Mouse (Mus musculus) spleen, adult 2 months (tissue): ENCODE measurements around the gene Pfkfb2. TPM values are rescaled to one million over a fixed set of nuclear protein-coding genes. Genes with fewer than 3 reads are reported as not detected.

Source experiments
- DNase-seq, 2 experiments: peaks; one replicate each; pipeline versions ENCODE4 v3.0.0 to v3.0.0-alpha.2; 2012 to 2021; ENCODE audit warnings: low spot score in 2 of 2, low read depth in 1 of 2
- H3K27ac ChIP-seq: fragments of 200-500 bp; 2 replicates; pipeline ENCODE4 v1.5.1; 2012; ENCODE audit warnings: low read length, inconsistent platforms; ENCODE audit not compliant: insufficient read depth
- H3K27me3 ChIP-seq: fragments of 200-500 bp; 2 replicates; pipeline ENCODE4 v1.6.1; 2012; ENCODE audit warnings: mild to moderate bottlenecking, moderate library complexity, low read length, inconsistent platforms; ENCODE audit not compliant: control insufficient read depth, insufficient read depth
- H3K36me3 ChIP-seq: fragments of 200-500 bp; 2 replicates; pipeline ENCODE4 v1.6.1; 2012; ENCODE audit warnings: mild to moderate bottlenecking, low read length, inconsistent platforms; ENCODE audit not compliant: control insufficient read depth, insufficient read depth
- H3K4me1 ChIP-seq: fragments of 200-500 bp; 2 replicates; pipeline ENCODE4 v1.6.1; 2011; ENCODE audit warnings: inconsistent platforms; ENCODE audit not compliant: control insufficient read depth, insufficient read depth, insufficient read length
- H3K4me3 ChIP-seq: fragments of 200-500 bp; 2 replicates; pipeline ENCODE4 v1.5.1; 2011; ENCODE audit warnings: mild to moderate bottlenecking, inconsistent platforms; ENCODE audit not compliant: insufficient read depth, insufficient read length; ENCODE audit errors: extremely low read depth
- CTCF ChIP-seq: fragments of 200-500 bp; IDR thresholded peaks from 2 replicates; pipeline ENCODE4 v1.5.1; 2011; ENCODE audit warnings: mild to moderate bottlenecking, inconsistent platforms; ENCODE audit not compliant: insufficient read depth, insufficient read length, insufficient replicate concordance; ENCODE audit errors: extremely low read depth
- POLR2A ChIP-seq: fragments of 200-500 bp; IDR thresholded peaks from 2 replicates; pipeline ENCODE4 v1.6.1; 2011; ENCODE audit warnings: low read depth, low read length, inconsistent platforms
- WGBS: fragments of 180-500 bp; shearing (Covaris S2); methylation state at CpG from one replicate; pipeline ENCODE4 v1.1.7; 2018; 5-methylcytosine and 5-hydroxymethylcytosine counted together
- polyA plus RNA-seq: library from polyadenylated mRNA; depleted of rRNA; stranded (reverse); fragments of >200 nt; gene quantifications from 2 replicates; pipeline ENCODE4 v1.2.3, GENCODE M21; 2012

Gene Pfkfb2
- polyA plus RNA-seq, 1 experiment: 5.3 TPM

- TF ChIP-seq CTCF (no peak), POLR2A (no peak)
- 82% methylated on average over 5 of the region's 5 CpGs for WGBS
- DNase-seq: no peak
- Histone ChIP-seq H3K27me3 (no peaks in the 10 kb centered on the region), H3K27ac (no peak overlapping the region), H3K4me1 (no peaks in the 10 kb centered on the region), H3K36me3 (no peaks in the 10 kb centered on the region), H3K4me3 (no peak overlapping the region)
Measured at GRCm38 (mm10) chr1:130767066-130767465, 38.0 kb upstream of the Pfkfb2 start.

- WGBS: 76% methylated on average over 12 of the region's 12 CpGs
- Histone ChIP-seq H3K27me3 (no peaks in the 10 kb centered on the region), H3K36me3 (no peaks in the 10 kb centered on the region), H3K27ac (no peak overlapping the region), H3K4me3 (no peak overlapping the region), H3K4me1 (no peaks in the 10 kb centered on the region)
- no peak for DNase-seq
- no peak for TF ChIP-seq POLR2A
- TF ChIP-seq CTCF: no peak
Measured at GRCm38 (mm10) chr1:130764027-130764461, 35.0 kb upstream of the Pfkfb2 start.

GRCm38 (mm10) chr1:130762045-130762760, 33.1 kb upstream of the Pfkfb2 start:
- 88% methylated on average over 3 of the region's 3 CpGs for WGBS
- no peak for DNase-seq
- Histone ChIP-seq H3K27me3 (no peaks in the 10 kb centered on the region), H3K27ac (no peak overlapping the region), H3K4me1 (no peaks in the 10 kb centered on the region), H3K36me3 (no peaks in the 10 kb centered on the region), H3K4me3 (no peak overlapping the region)
- no peak for TF ChIP-seq CTCF
- no peak for TF ChIP-seq POLR2A

- H3K27ac ChIP-seq: no peak overlapping the region
Measured at GRCm38 (mm10) chr1:130761597-130761996, 32.5 kb upstream of the Pfkfb2 start.

GRCm38 (mm10) chr1:130759689-130760088, 30.6 kb upstream of the Pfkfb2 start:
- Histone ChIP-seq H3K4me3 (no peak overlapping the region), H3K27me3 (no peaks in the 10 kb centered on the region), H3K4me1 (no peaks in the 10 kb centered on the region), H3K36me3 (no peaks in the 10 kb centered on the region), H3K27ac (no peak overlapping the region)
- TF ChIP-seq CTCF (no peak), POLR2A (no peak)
- 90% methylated on average over 9 of the region's 9 CpGs for WGBS
- DNase-seq: no peak

More at GRCm38 (mm10) chr1:130761597-130761996, 32.5 kb upstream of the Pfkfb2 start:
- Histone ChIP-seq H3K27me3 (no peaks in the 10 kb centered on the region), H3K4me3 (no peak overlapping the region), H3K36me3 (no peaks in the 10 kb centered on the region), H3K4me1 (no peaks in the 10 kb centered on the region)
- TF ChIP-seq CTCF: no peak
- no peak for TF ChIP-seq POLR2A
- DNase-seq: no peak
- 59% methylated on average over 1 of the region's 1 CpGs for WGBS

- DNase-seq: no peak
- Histone ChIP-seq H3K4me3 (no peak overlapping the region), H3K27ac (no peak overlapping the region), H3K4me1 (no peaks in the 10 kb centered on the region), H3K27me3 (no peaks in the 10 kb centered on the region), H3K36me3 (no peaks in the 10 kb centered on the region)
- TF ChIP-seq CTCF (no peak), POLR2A (no peak)
- WGBS: 83% methylated on average over 3 of the region's 3 CpGs
Measured at GRCm38 (mm10) chr1:130746819-130747218, 17.8 kb upstream of the Pfkfb2 start.

- Histone ChIP-seq H3K27ac (no peak overlapping the region), H3K4me1 (no peaks in the 10 kb centered on the region)
- WGBS: 98% methylated on average over 3 of the region's 3 CpGs
Measured at GRCm38 (mm10) chr1:130745591-130745990, 16.5 kb upstream of the Pfkfb2 start.

More at GRCm38 (mm10) chr1:130745591-130745990, 16.5 kb upstream of the Pfkfb2 start:
- no peak overlapping the region for H3K4me3 ChIP-seq
- no peaks in the 10 kb centered on the region for H3K27me3 ChIP-seq
- DNase-seq: no peak
- no peaks in the 10 kb centered on the region for H3K36me3 ChIP-seq
- no peak for TF ChIP-seq CTCF
- TF ChIP-seq POLR2A: no peak
